ENCODE assay signal across 9 mouse cellular contexts in genomic region chr11:50421461-50421860, GRCm38 (mm10). TPM values are rescaled to one million over a fixed set of nuclear protein-coding genes. Genes with fewer than 3 reads are reported as not detected.
DNase-seq lines count a peak whose midpoint lies in the region; ATAC-seq lines count a peak whose summit lies in the region.
"Had no signal": no experiment of that assay in that cellular context is flagged by ENCODE, and none has a peak within 500 bp of the region (broad histone marks: within the 10 kb centered on the region; RNA-seq: fewer than 3 reads in every experiment).

No protein-coding gene starts in this region.

- peak overlapping the region; percentile 37 for H3K4me3 ChIP-seq in heart, embryonic 15.5 days
- peak overlapping the region; percentile 42 for H3K4me3 ChIP-seq in hindbrain, embryonic 13.5 days
- H3K4me3 ChIP-seq in midbrain, embryonic 11.5 days (ENCODE audit: low read depth, low read length), result peak overlapping the region; percentile 35

- no peak for DNase-seq in heart, postnatal 4 days
- DNase-seq in midbrain, embryonic 11.5 days (ENCODE audit: low spot score, missing footprints), result no peak
- DNase-seq in layer of hippocampus, adult 11-12 months (ENCODE audit: low spot score), result no peak
- no peak for DNase-seq in kidney, postnatal 4 days
- no peak for DNase-seq in ovary, adult 18-20 months (ENCODE audit: low spot score)

- H3K36me3 ChIP-seq in heart, embryonic 15.5 days, result peaks cover 35% of the 10 kb centered on the region
- peaks cover 32% of the 10 kb centered on the region for H3K36me3 ChIP-seq in hindbrain, embryonic 13.5 days
- H3K36me3 ChIP-seq in midbrain, embryonic 11.5 days (ENCODE audit: control insufficient read depth, insufficient read depth, low read length), result peaks cover 3% of the 10 kb centered on the region; the same call in 1 of the 2 replicates

- H3K9ac ChIP-seq in heart, embryonic 15.5 days, result no peak overlapping the region
- H3K9ac ChIP-seq in hindbrain, embryonic 13.5 days, result peak overlapping the region; percentile 66
- H3K9ac ChIP-seq in midbrain, embryonic 11.5 days (ENCODE audit: low read length), result peak overlapping the region; percentile 66

- no peak overlapping the region for H3K27ac ChIP-seq in heart, embryonic 15.5 days
- peak overlapping the region; percentile 69 for H3K27ac ChIP-seq in hindbrain, embryonic 13.5 days
- no peak overlapping the region for H3K27ac ChIP-seq in midbrain, embryonic 11.5 days (ENCODE audit: low read depth, low read length)

- no peaks in the 10 kb centered on the region for H3K9me3 ChIP-seq in heart, embryonic 15.5 days (replicated peaks)
- H3K9me3 ChIP-seq in hindbrain, embryonic 13.5 days, result no peaks in the 10 kb centered on the region
- no peaks in the 10 kb centered on the region for H3K9me3 ChIP-seq in midbrain, embryonic 11.5 days (ENCODE audit: control insufficient read depth, low read length)

- H3K4me1 ChIP-seq in heart, embryonic 15.5 days (replicated peaks), result peaks cover 10% of the 10 kb centered on the region
- peaks cover 7% of the 10 kb centered on the region for H3K4me1 ChIP-seq in hindbrain, embryonic 13.5 days (replicated peaks)
- H3K4me1 ChIP-seq in midbrain, embryonic 11.5 days (ENCODE audit: control insufficient read depth, insufficient read depth, low read length), result peaks cover 5% of the 10 kb centered on the region; the same call in 1 of the 2 replicates

- WGBS in heart, embryonic 15.5 days, result 54% methylated on average over 5 of the region's 5 CpGs
- 51% methylated on average over 5 of the region's 5 CpGs for WGBS in hindbrain, embryonic 13.5 days
- 39% methylated on average over 5 of the region's 5 CpGs for WGBS in midbrain, embryonic 11.5 days

- peak; percentile 5; the same call in 1 of the 2 replicates for ATAC-seq in heart, embryonic 15.5 days (replicated peaks; ENCODE audit: insufficient number of reproducible peaks, insufficient read depth, low FRiP score, low read depth)
- ATAC-seq in common myeloid progenitor, adult 5-6 weeks (replicated peaks; ENCODE audit: low read depth, poor library complexity, severe bottlenecking), result peak; percentile 23; the same call in 1 of the 2 replicates
- no peak; the same call in 1 of the 2 replicates for ATAC-seq in hindbrain, embryonic 13.5 days (ENCODE audit: low FRiP score)
- ATAC-seq in midbrain, embryonic 11.5 days (ENCODE audit: low FRiP score), result no peak

- H3K4me2 ChIP-seq in heart, embryonic 15.5 days, result peak overlapping the region; percentile 66
- peak overlapping the region; percentile 72 for H3K4me2 ChIP-seq in hindbrain, embryonic 13.5 days
- peak overlapping the region; percentile 65 for H3K4me2 ChIP-seq in midbrain, embryonic 11.5 days

- H3K27me3 ChIP-seq in heart, embryonic 15.5 days, result no peaks in the 10 kb centered on the region
- H3K27me3 ChIP-seq in hindbrain, embryonic 13.5 days, result no peaks in the 10 kb centered on the region
- no peaks in the 10 kb centered on the region for H3K27me3 ChIP-seq in midbrain, embryonic 11.5 days (ENCODE audit: control insufficient read depth, insufficient read depth, low read length)
- H3K27me3 ChIP-seq: CH12.LX had no signal

RNA-seq across cellular contexts. Expression of gene Rufy1, which starts 9.5 kb away (rescaled TPM):
- polyA plus RNA-seq in heart, embryonic 15.5 days (2015; fragmentation: Nextera tagmentation; extraction: Ambion mirVana), result 25.6 and 28.9 TPM in 2 replicates
- 10 to 100 TPM; 27.1 to 27.9 TPM for total RNA-seq in heart, postnatal 4 days (2021)
- 39.4 and 39.7 TPM in 2 replicates for total RNA-seq in common myeloid progenitor, adult 5-6 weeks (2017)
- polyA plus RNA-seq in hindbrain, embryonic 13.5 days (2015; fragmentation: Nextera tagmentation; extraction: Ambion mirVana), result 22.7 and 27.5 TPM in 2 replicates
- polyA plus RNA-seq in midbrain, embryonic 11.5 days (2014; fragmentation: Nextera tagmentation; extraction: Ambion mirVana), result 24.7 and 27.3 TPM in 2 replicates

RNA-seq across cellular contexts. Expression of gene Hnrnph1, which starts 44.7 kb away (rescaled TPM):
- polyA plus RNA-seq in heart, embryonic 15.5 days (2015; fragmentation: Nextera tagmentation; extraction: Ambion mirVana), result 190 and 235 TPM in 2 replicates
- 100 to 1,000 TPM; 191 to 216 TPM for total RNA-seq in heart, postnatal 4 days (2021)
- 987 and 1,045 TPM in 2 replicates for total RNA-seq in common myeloid progenitor, adult 5-6 weeks (2017)
- polyA plus RNA-seq in hindbrain, embryonic 13.5 days (2015; fragmentation: Nextera tagmentation; extraction: Ambion mirVana), result 534 and 549 TPM in 2 replicates
- 848 and 902 TPM in 2 replicates for polyA plus RNA-seq in midbrain, embryonic 11.5 days (2014; fragmentation: Nextera tagmentation; extraction: Ambion mirVana)

Comparison
In these comparisons a context has a peak if more than half of its experiments do, and no peak if none do; other contexts are left out.
1. ATAC-seq: peak in heart, embryonic 15.5 days (single experiment) and common myeloid progenitor, adult 5-6 weeks (single experiment); none in hindbrain, embryonic 13.5 days (single experiment) and midbrain, embryonic 11.5 days (single experiment).
2. Peak in every context shown above with its lines, with median percentiles within 50 percentile points of each other: H3K4me2 ChIP-seq and H3K4me3 ChIP-seq.